Mouse (Mus musculus) hindbrain, embryonic 12.5 days (tissue): ENCODE data around the gene Kctd15. TPM values are rescaled to one million over a fixed set of nuclear protein-coding genes. Genes with fewer than 3 reads are reported as not detected.

Experiments
- ATAC-seq: fragments of 200-750 bp; cut with Nextera tagmentation; 2 replicates; pipeline ENCODE4 v1.8.0; 2017; ENCODE audit warnings: moderate TSS enrichment; ENCODE audit not compliant: low FRiP score
- H3K27ac ChIP-seq: fragments of 300-500 bp; sonication (generic); 2 replicates; pipeline ENCODE4 v1.5.1; 2016; ENCODE audit warnings: mild to moderate bottlenecking
- H3K27me3 ChIP-seq: fragments of 300-500 bp; sonication (generic); 2 replicates; pipeline ENCODE4 v1.6.1; 2016; ENCODE audit warnings: mild to moderate bottlenecking
- H3K36me3 ChIP-seq: fragments of 300-500 bp; sonication (generic); 2 replicates; pipeline ENCODE4 v1.6.1; 2016; ENCODE audit warnings: mild to moderate bottlenecking
- H3K4me1 ChIP-seq: fragments of 300-500 bp; sonication (generic); 2 replicates; pipeline ENCODE4 v1.6.1; 2016
- H3K4me2 ChIP-seq: fragments of 300-500 bp; sonication (generic); replicated peaks from 2 replicates; pipeline ENCODE4 v1.6.1; 2016; ENCODE audit warnings: mild to moderate bottlenecking
- H3K4me3 ChIP-seq: fragments of 300-500 bp; sonication (generic); 2 replicates; pipeline ENCODE4 v1.5.1; 2016; ENCODE audit warnings: mild to moderate bottlenecking
- H3K9ac ChIP-seq: fragments of 300-500 bp; sonication (generic); 2 replicates; pipeline ENCODE4 v1.6.1; 2016; ENCODE audit warnings: mild to moderate bottlenecking, moderate library complexity
- H3K9me3 ChIP-seq: fragments of 300-500 bp; sonication (generic); replicated peaks from 2 replicates; pipeline ENCODE4 v1.6.1; 2016; ENCODE audit warnings: mild to moderate bottlenecking
- WGBS: fragments of 180-500 bp; shearing (Covaris S2); methylation state at CpG from one replicate; pipeline ENCODE4 v1.1.7; 2016; 5-methylcytosine and 5-hydroxymethylcytosine counted together
- polyA plus RNA-seq: library from polyadenylated mRNA; unstranded; fragments of >200 nt; fragmentation: Nextera tagmentation; extraction: Ambion mirVana; gene quantifications from 2 replicates; pipeline ENCODE4 v1.2.1, GENCODE M21; 2016

Gene Kctd15
- polyA plus RNA-seq, 1 experiment from 2014 or later, result 42.1 TPM

GRCm38 (mm10) chr7:34606729-34607128 lies 49.8 kb downstream of the Kctd15 start:
- 11% methylated on average over 11 of the region's 11 CpGs for WGBS
- Histone ChIP-seq H3K4me2 (peak overlapping the region; percentile 27), H3K9me3 (no peaks in the 10 kb centered on the region), H3K4me3 (no peak overlapping the region), H3K9ac (no peak overlapping the region; the same call in 1 of the 2 replicates), H3K27ac (peak overlapping the region; percentile 86), H3K36me3 (no peaks in the 10 kb centered on the region), H3K4me1 (peaks cover 32% of the 10 kb centered on the region), H3K27me3 (no peaks in the 10 kb centered on the region)
- peak; percentile 57 for ATAC-seq

DNA sequence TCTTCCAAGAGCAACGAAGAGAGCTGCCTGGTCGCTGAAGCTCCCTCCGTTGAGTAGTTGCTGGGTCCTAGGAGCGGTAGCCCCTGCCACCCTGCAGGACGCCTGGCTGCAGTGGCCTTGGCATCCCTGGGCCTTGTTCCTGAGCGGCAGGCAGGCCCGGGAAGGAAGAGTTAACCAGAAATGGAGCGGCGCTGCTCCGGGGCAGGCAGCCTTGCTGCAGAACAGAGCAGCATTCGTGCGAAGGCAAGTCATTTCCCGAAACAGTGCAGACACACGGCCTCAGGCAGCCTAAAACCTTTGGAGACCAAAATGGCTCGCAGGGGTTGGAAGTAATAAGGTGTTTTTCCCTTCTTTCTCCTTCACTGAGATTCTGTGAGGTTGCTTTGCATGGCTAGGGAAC lies 50.5 kb downstream of the Kctd15 start:
- peak overlapping the region; percentile 39 for H3K4me2 ChIP-seq
- WGBS, result 27% methylated on average over 15 of the region's 15 CpGs
- H3K36me3 ChIP-seq, result no peaks in the 10 kb centered on the region
- H3K4me3 ChIP-seq, result peak overlapping the region; percentile 14; the same call in 1 of the 2 replicates
- no peaks in the 10 kb centered on the region; the same call in 1 of the 2 replicates for H3K9me3 ChIP-seq
- H3K27ac ChIP-seq, result peak overlapping the region; percentile 86
- peak overlapping the region; percentile 49; the same call in 1 of the 2 replicates for H3K9ac ChIP-seq
- no peaks in the 10 kb centered on the region for H3K27me3 ChIP-seq
- peak; percentile 65 for ATAC-seq
- peaks cover 32% of the 10 kb centered on the region for H3K4me1 ChIP-seq

GRCm38 (mm10) chr7:34598576-34598975 lies 58.0 kb downstream of the Kctd15 start:
- H3K4me3 ChIP-seq, result no peak overlapping the region
- WGBS, result 64% methylated on average over 9 of the region's 9 CpGs
- H3K27me3 ChIP-seq, result no peaks in the 10 kb centered on the region
- H3K27ac ChIP-seq, result no peak overlapping the region
- ATAC-seq, result no peak
- peaks cover 21% of the 10 kb centered on the region for H3K4me1 ChIP-seq
- no peaks in the 10 kb centered on the region for H3K36me3 ChIP-seq
- H3K9me3 ChIP-seq, result no peaks in the 10 kb centered on the region; the same call in 1 of the 2 replicates
- no peak overlapping the region for H3K4me2 ChIP-seq
- H3K9ac ChIP-seq, result no peak overlapping the region

GRCm38 (mm10) chr7:34597986-34598385 lies 58.5 kb downstream of the Kctd15 start:
- ATAC-seq, result no peak
- Histone ChIP-seq H3K9ac (no peak overlapping the region), H3K4me3 (no peak overlapping the region), H3K9me3 (no peaks in the 10 kb centered on the region; the same call in 1 of the 2 replicates), H3K4me2 (no peak overlapping the region), H3K36me3 (no peaks in the 10 kb centered on the region), H3K27ac (no peak overlapping the region), H3K27me3 (no peaks in the 10 kb centered on the region), H3K4me1 (peaks cover 21% of the 10 kb centered on the region)
- WGBS, result 92% methylated on average over 9 of the region's 9 CpGs

- H3K36me3 ChIP-seq, result no peaks in the 10 kb centered on the region
- WGBS, result 52% methylated on average over 14 of the region's 14 CpGs
- no peak overlapping the region for H3K9ac ChIP-seq
- no peaks in the 10 kb centered on the region for H3K27me3 ChIP-seq
- H3K4me3 ChIP-seq, result no peak overlapping the region
- H3K9me3 ChIP-seq, result no peaks in the 10 kb centered on the region; the same call in 1 of the 2 replicates
- H3K27ac ChIP-seq, result peak overlapping the region; percentile 60
- no peak overlapping the region for H3K4me2 ChIP-seq
- peaks cover 21% of the 10 kb centered on the region for H3K4me1 ChIP-seq
- ATAC-seq, result no peak
These were observed 59.8 kb downstream of the Kctd15 start for GRCm38 (mm10) chr7:34596531-34597235.

DNA sequence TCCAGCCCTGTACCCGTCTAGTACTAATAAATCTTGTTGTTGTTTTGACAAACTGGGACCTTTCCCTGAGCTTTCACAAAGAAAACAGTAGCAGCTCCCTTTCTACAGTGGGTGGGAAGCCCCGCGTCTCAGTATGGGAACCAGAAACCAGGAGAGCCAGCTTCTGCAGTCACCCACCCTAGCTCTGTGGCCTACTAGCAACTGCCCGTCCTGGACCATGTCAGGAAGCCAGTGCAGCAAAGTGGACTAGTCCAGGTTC lies 61.3 kb downstream of the Kctd15 start:
- H3K4me1 ChIP-seq, result peaks cover 21% of the 10 kb centered on the region
- ATAC-seq, result no peak
- no peak overlapping the region for H3K4me2 ChIP-seq
- no peak overlapping the region for H3K9ac ChIP-seq
- WGBS, result 56% methylated on average over 4 of the region's 4 CpGs
- peak overlapping the region; percentile 64 for H3K27ac ChIP-seq
- H3K27me3 ChIP-seq, result no peaks in the 10 kb centered on the region
- no peak overlapping the region for H3K4me3 ChIP-seq
- no peaks in the 10 kb centered on the region for H3K36me3 ChIP-seq
- no peaks in the 10 kb centered on the region for H3K9me3 ChIP-seq

DNA sequence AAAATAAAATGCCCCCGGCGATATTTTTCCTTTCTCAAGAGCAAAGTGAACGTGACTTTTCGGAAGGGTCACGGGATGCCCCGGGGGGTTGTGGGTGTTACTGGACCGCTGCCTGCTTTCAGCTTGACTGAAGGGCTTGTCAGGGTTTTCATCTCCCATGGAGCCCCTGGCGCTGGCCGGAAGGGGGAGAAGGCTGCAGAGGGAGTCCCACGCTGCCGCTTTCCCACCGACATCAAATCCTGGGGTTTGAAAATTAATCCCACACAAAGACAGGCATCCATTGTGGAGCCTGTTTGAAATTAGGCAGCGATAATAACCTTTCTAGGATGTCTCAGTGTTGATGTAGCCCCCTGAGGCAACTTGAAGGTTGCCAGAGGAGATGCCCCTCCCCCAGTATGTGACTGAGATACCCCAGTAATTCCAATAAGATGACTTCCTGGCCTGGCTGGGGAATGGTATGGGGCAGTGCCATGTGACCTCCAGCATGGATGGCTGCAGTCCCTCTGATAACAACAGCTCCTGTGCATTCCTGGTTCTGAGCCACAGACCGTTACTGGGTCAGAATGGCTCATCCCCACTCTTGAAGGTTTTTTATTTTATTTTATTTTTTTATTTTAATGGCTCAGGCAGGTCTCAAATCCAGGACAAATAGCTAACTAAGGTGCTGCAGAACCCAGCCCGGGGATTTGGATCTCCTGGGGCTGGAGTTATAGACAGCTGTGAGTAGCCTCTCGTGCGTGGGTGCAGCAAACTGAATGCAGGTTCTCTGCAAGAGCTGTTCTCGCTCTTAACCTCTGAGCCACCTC lies 61.8 kb downstream of the Kctd15 start:
- peak overlapping the region; percentile 48 for H3K4me2 ChIP-seq
- H3K27ac ChIP-seq, result peak overlapping the region; percentile 64
- H3K4me1 ChIP-seq, result peaks cover 21% of the 10 kb centered on the region
- WGBS, result 18% methylated on average over 18 of the region's 18 CpGs
- H3K36me3 ChIP-seq, result no peaks in the 10 kb centered on the region
- no peaks in the 10 kb centered on the region for H3K9me3 ChIP-seq
- no peaks in the 10 kb centered on the region for H3K27me3 ChIP-seq
- H3K4me3 ChIP-seq, result peak overlapping the region; percentile 21
- H3K9ac ChIP-seq, result peak overlapping the region; percentile 44; the same call in 1 of the 2 replicates
- ATAC-seq, result peak; percentile 69

- 92% methylated on average over 11 of the region's 11 CpGs for WGBS
- no peaks in the 10 kb centered on the region for H3K27me3 ChIP-seq
- no peak overlapping the region for H3K4me2 ChIP-seq
- H3K36me3 ChIP-seq, result no peaks in the 10 kb centered on the region
- no peak overlapping the region for H3K4me3 ChIP-seq
- ATAC-seq, result no peak
- peaks cover 15% of the 10 kb centered on the region for H3K9me3 ChIP-seq
- peaks cover 15% of the 10 kb centered on the region for H3K4me1 ChIP-seq
- no peak overlapping the region for H3K9ac ChIP-seq
- no peak overlapping the region for H3K27ac ChIP-seq
These were observed 65.8 kb downstream of the Kctd15 start for GRCm38 (mm10) chr7:34590711-34591110.

Other genes with a start within 250 kb of the Kctd15 start
- gene Chst8, start 156.0 kb upstream of the Kctd15 start, polyA plus RNA-seq, result 22.4 and 24.7 TPM in 2 replicates